ENCODE assay signal across 11 mouse cellular contexts in genomic region chr13:37878918-37879331, GRCm38 (mm10).
DNase-seq lines count a peak whose midpoint lies in the region; ATAC-seq and TF ChIP-seq lines count a peak whose summit lies in the region.
"Had no signal": no experiment of that assay in that cellular context is flagged by ENCODE, and none has a peak within 500 bp of the region (broad histone marks: within the 10 kb centered on the region; RNA-seq: fewer than 3 reads in every experiment).

No protein-coding gene starts in this region.

- 95% methylated on average over 2 of the region's 2 CpGs for WGBS in forebrain, embryonic 10.5 days
- 87% methylated on average over 2 of the region's 2 CpGs for WGBS in forebrain, postnatal 0 days
- WGBS in midbrain, embryonic 10.5 days, result 89% methylated on average over 2 of the region's 2 CpGs
- 92% methylated on average over 2 of the region's 2 CpGs for WGBS in midbrain, embryonic 15.5 days
- WGBS in liver, postnatal 0 days (ENCODE audit: insufficient replicate concordance), result 36% methylated on average over 2 of the region's 2 CpGs
- WGBS in stomach, embryonic 16.5 days, result 60% methylated on average over 2 of the region's 2 CpGs
- WGBS in cerebellum, adult 2 months, result 95% methylated on average over 2 of the region's 2 CpGs

- H3K9ac ChIP-seq in forebrain, postnatal 0 days, result no peak overlapping the region
- H3K9ac ChIP-seq in midbrain, embryonic 15.5 days, result no peak overlapping the region
- 0 out of 2 replicates have a peak overlapping the region, but pooled peaks have one; percentile 35 for H3K9ac ChIP-seq in liver, postnatal 0 days (replicated peaks)
- no peak overlapping the region for H3K9ac ChIP-seq in stomach, embryonic 16.5 days (ENCODE audit: low read length)
- H3K9ac ChIP-seq: midbrain, embryonic 12.5 days had no signal

- TF ChIP-seq POLR2A in cerebellum, adult 2 months (IDR thresholded peaks at IDR 0.05; ENCODE audit: borderline replicate concordance, insufficient read depth, low read length), result no peak

- no peak overlapping the region for H3K4me3 ChIP-seq in forebrain, embryonic 10.5 days
- no peak overlapping the region for H3K4me3 ChIP-seq in forebrain, postnatal 0 days (ENCODE audit: low read depth, low read length)
- no peak overlapping the region for H3K4me3 ChIP-seq in midbrain, embryonic 10.5 days
- no peak overlapping the region for H3K4me3 ChIP-seq in midbrain, embryonic 15.5 days
- H3K4me3 ChIP-seq in liver, postnatal 0 days (ENCODE audit: low read depth, low read length), result no peak overlapping the region
- H3K4me3 ChIP-seq in stomach, embryonic 16.5 days (replicated peaks; ENCODE audit: low read length), result no peak overlapping the region
- no peak overlapping the region for H3K4me3 ChIP-seq in cerebellum, adult 2 months (replicated peaks; ENCODE audit: insufficient read depth, low read depth, low read length)
- H3K4me3 ChIP-seq: layer of hippocampus, adult 2 months; midbrain, embryonic 12.5 days had no signal

- H3K4me2 ChIP-seq in forebrain, postnatal 0 days (ENCODE audit: low read depth), result no peak overlapping the region
- no peak overlapping the region for H3K4me2 ChIP-seq in midbrain, embryonic 15.5 days
- H3K4me2 ChIP-seq in liver, postnatal 0 days (ENCODE audit: low read depth, low read length), result peak overlapping the region; percentile 35
- peak overlapping the region; percentile 6; the same call in 1 of the 2 replicates for H3K4me2 ChIP-seq in stomach, embryonic 16.5 days (ENCODE audit: low read depth, low read length)
- H3K4me2 ChIP-seq: midbrain, embryonic 12.5 days had no signal

- no peak for ATAC-seq in forebrain, postnatal 0 days
- ATAC-seq in midbrain, embryonic 15.5 days (replicated peaks), result no peak
- ATAC-seq in liver, postnatal 0 days, result peak; percentile 28; the same call in 1 of the 2 replicates
- ATAC-seq in stomach, embryonic 16.5 days (ENCODE audit: insufficient read depth, low FRiP score), result peak; percentile 42; the same call in 1 of the 2 replicates

- TF ChIP-seq CTCF in forebrain, postnatal 0 days (IDR thresholded peaks at IDR 0.05; ENCODE audit: low read depth), result no peak
- no peak for TF ChIP-seq CTCF in liver, postnatal 0 days (IDR thresholded peaks at IDR 0.05; ENCODE audit: low read depth)
- no peak for TF ChIP-seq CTCF in cerebellum, adult 2 months (IDR thresholded peaks at IDR 0.05; ENCODE audit: borderline replicate concordance, insufficient read depth, low read depth, low read length)

- H3K36me3 ChIP-seq in forebrain, embryonic 10.5 days (replicated peaks), result no peaks in the 10 kb centered on the region
- no peaks in the 10 kb centered on the region for H3K36me3 ChIP-seq in forebrain, postnatal 0 days (ENCODE audit: insufficient read depth)
- no peaks in the 10 kb centered on the region for H3K36me3 ChIP-seq in midbrain, embryonic 10.5 days
- H3K36me3 ChIP-seq in midbrain, embryonic 15.5 days (replicated peaks), result no peaks in the 10 kb centered on the region
- no peaks in the 10 kb centered on the region for H3K36me3 ChIP-seq in liver, postnatal 0 days (replicated peaks; ENCODE audit: insufficient read depth, low read length)
- no peaks in the 10 kb centered on the region for H3K36me3 ChIP-seq in stomach, embryonic 16.5 days (ENCODE audit: control insufficient read depth, insufficient read depth, low read length)
- H3K36me3 ChIP-seq: midbrain, embryonic 12.5 days had no signal

- H3K27ac ChIP-seq in forebrain, embryonic 10.5 days, result 0 out of 2 replicates have a peak overlapping the region, but pooled peaks have one; percentile 21
- no peak overlapping the region for H3K27ac ChIP-seq in forebrain, postnatal 0 days (ENCODE audit: low read depth, low read length)
- H3K27ac ChIP-seq in midbrain, embryonic 10.5 days (replicated peaks), result peak overlapping the region; percentile 18; the same call in 1 of the 2 replicates
- H3K27ac ChIP-seq in midbrain, embryonic 15.5 days, result no peak overlapping the region
- H3K27ac ChIP-seq in liver, postnatal 0 days (ENCODE audit: low read depth), result peak overlapping the region; percentile 75
- H3K27ac ChIP-seq in stomach, embryonic 16.5 days (ENCODE audit: low read length), result peak overlapping the region; percentile 71
- no peak overlapping the region for H3K27ac ChIP-seq in cerebellum, adult 2 months (ENCODE audit: insufficient read depth, low read length)
- H3K27ac ChIP-seq: layer of hippocampus, adult 2 months; midbrain, embryonic 12.5 days had no signal

- H3K9me3 ChIP-seq in forebrain, embryonic 10.5 days, result no peaks in the 10 kb centered on the region
- no peaks in the 10 kb centered on the region for H3K9me3 ChIP-seq in forebrain, postnatal 0 days (ENCODE audit: low read length)
- no peaks in the 10 kb centered on the region for H3K9me3 ChIP-seq in midbrain, embryonic 10.5 days (replicated peaks)
- H3K9me3 ChIP-seq in midbrain, embryonic 15.5 days, result no peaks in the 10 kb centered on the region
- H3K9me3 ChIP-seq in liver, postnatal 0 days (ENCODE audit: low read length), result no peaks in the 10 kb centered on the region
- H3K9me3 ChIP-seq in stomach, embryonic 16.5 days (replicated peaks; ENCODE audit: control insufficient read depth, low read length), result no peaks in the 10 kb centered on the region
- H3K9me3 ChIP-seq: midbrain, embryonic 12.5 days had no signal

- no peaks in the 10 kb centered on the region for H3K27me3 ChIP-seq in forebrain, embryonic 10.5 days (ENCODE audit: poor library complexity, severe bottlenecking)
- H3K27me3 ChIP-seq in forebrain, postnatal 0 days (ENCODE audit: insufficient read depth, low read length), result no peaks in the 10 kb centered on the region
- no peaks in the 10 kb centered on the region for H3K27me3 ChIP-seq in midbrain, embryonic 10.5 days (ENCODE audit: low read depth, poor library complexity, severe bottlenecking)
- H3K27me3 ChIP-seq in midbrain, embryonic 15.5 days (replicated peaks), result no peaks in the 10 kb centered on the region
- H3K27me3 ChIP-seq in liver, postnatal 0 days (ENCODE audit: insufficient read depth, low read length), result no peaks in the 10 kb centered on the region
- no peaks in the 10 kb centered on the region for H3K27me3 ChIP-seq in stomach, embryonic 16.5 days (ENCODE audit: control insufficient read depth, insufficient read depth, low read length)
- H3K27me3 ChIP-seq in cerebellum, adult 2 months (ENCODE audit: control insufficient read depth, insufficient read depth, low read length), result no peaks in the 10 kb centered on the region
- H3K27me3 ChIP-seq: midbrain, embryonic 12.5 days had no signal

- peaks cover 32% of the 10 kb centered on the region for H3K4me1 ChIP-seq in forebrain, embryonic 10.5 days
- H3K4me1 ChIP-seq in forebrain, postnatal 0 days (ENCODE audit: insufficient read depth), result no peaks in the 10 kb centered on the region
- H3K4me1 ChIP-seq in midbrain, embryonic 10.5 days, result peaks cover 16% of the 10 kb centered on the region; the same call in 1 of the 2 replicates
- H3K4me1 ChIP-seq in midbrain, embryonic 15.5 days, result no peaks in the 10 kb centered on the region
- H3K4me1 ChIP-seq in liver, postnatal 0 days (ENCODE audit: insufficient read depth), result peaks cover 91% of the 10 kb centered on the region
- H3K4me1 ChIP-seq in stomach, embryonic 16.5 days (ENCODE audit: control insufficient read depth, insufficient read depth, low read length), result peaks cover 58% of the 10 kb centered on the region
- no peaks in the 10 kb centered on the region for H3K4me1 ChIP-seq in cerebellum, adult 2 months (ENCODE audit: control insufficient read depth, insufficient read depth, low read length)
- H3K4me1 ChIP-seq: midbrain, embryonic 12.5 days had no signal

- peak; percentile 93 for TF ChIP-seq EP300 in liver, postnatal 0 days (IDR thresholded peaks at IDR 0.05; ENCODE audit: low read depth)

- no peak for DNase-seq in forebrain, embryonic 10.5 days (ENCODE audit: extremely low spot score, low spot score)
- DNase-seq in forebrain, postnatal 0 days, result no peak
- no peak for DNase-seq in midbrain, embryonic 10.5 days (ENCODE audit: low spot score)
- DNase-seq in liver, postnatal 0 days, result no peak
- DNase-seq in adrenal gland, postnatal 10 days, result no peak
- no peak for DNase-seq in cerebellum, adult 2 months
- DNase-seq: cerebellum, adult 9-11 months had no signal

Comparison
In these comparisons a context has a peak if more than half of its experiments do, and no peak if none do; other contexts are left out.
1. H3K27ac ChIP-seq: peak in forebrain, embryonic 10.5 days (single experiment), midbrain, embryonic 10.5 days (single experiment), liver, postnatal 0 days (single experiment) and stomach, embryonic 16.5 days (single experiment); none in forebrain, postnatal 0 days (single experiment), midbrain, embryonic 15.5 days (single experiment) and cerebellum, adult 2 months (single experiment).
2. ATAC-seq: peak in liver, postnatal 0 days (single experiment) and stomach, embryonic 16.5 days (single experiment); none in forebrain, postnatal 0 days (single experiment) and midbrain, embryonic 15.5 days (single experiment).
3. H3K4me2 ChIP-seq: peak in liver, postnatal 0 days (single experiment) and stomach, embryonic 16.5 days (single experiment); none in forebrain, postnatal 0 days (single experiment) and midbrain, embryonic 15.5 days (single experiment).